Mouse (Mus musculus): Measurements from ENCODE around the gene Casp7.

DNA sequence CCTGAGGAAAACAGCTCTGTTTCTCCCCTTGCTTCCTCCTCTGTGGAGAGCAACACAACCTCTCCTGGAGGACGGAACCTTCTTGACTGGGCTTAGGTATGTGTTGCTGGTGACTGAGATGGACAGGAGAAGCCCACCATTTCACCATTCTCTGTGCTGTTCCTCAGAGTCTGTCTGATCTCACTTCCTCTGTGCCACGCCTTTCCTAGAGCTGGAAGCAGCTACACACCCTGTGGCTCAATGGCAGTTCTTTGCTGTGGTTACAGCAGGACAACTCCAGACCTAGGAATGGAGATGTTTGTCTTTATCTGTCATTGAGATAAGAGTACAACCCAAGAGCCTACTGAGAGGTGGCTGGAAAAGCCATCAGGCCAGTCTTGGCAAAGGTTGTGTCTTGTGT, 90.4 kb downstream of the Casp7 start:
- TF ChIP-seq CTCF (IDR thresholded peaks at IDR 0.05; ENCODE audit: low read depth) (no peak), EP300 (optimal IDR thresholded peaks at IDR 0.05) (no peak)
